Mouse (Mus musculus) brain, embryonic 14.5 days (tissue): ENCODE results near the gene Gm11985. TPM values are rescaled to one million over a fixed set of nuclear protein-coding genes. Genes with fewer than 3 reads are reported as not detected.
A peak's percentile ranks its signal among the peaks of the same experiment; 100 is the strongest.

Source experiments
- DNase-seq: peaks from one replicate; pipeline ENCODE4 v3.0.0-alpha.2; 2011; ENCODE audit warnings: low read depth
- CTCF ChIP-seq: fragments of 200-500 bp; IDR thresholded peaks from 2 replicates; pipeline ENCODE4 v1.5.1; 2012; ENCODE audit warnings: inconsistent platforms, mild to moderate bottlenecking, moderate library complexity, borderline replicate concordance; ENCODE audit not compliant: insufficient read depth, insufficient read length; ENCODE audit errors: extremely low read depth
- POLR2A ChIP-seq: fragments of 200-500 bp; IDR thresholded peaks from 2 replicates; pipeline ENCODE4 v1.6.1; 2012; ENCODE audit warnings: mild to moderate bottlenecking, inconsistent platforms, borderline replicate concordance; ENCODE audit not compliant: poor library complexity, insufficient read depth, insufficient read length, severe bottlenecking; ENCODE audit errors: extremely low read depth
- polyA plus RNA-seq: library from polyadenylated mRNA; depleted of rRNA; stranded (reverse); fragments of >200 nt; gene quantifications from 2 replicates; pipeline ENCODE4 v1.2.3, GENCODE M21; 2012

Gene Gm11985
- polyA plus RNA-seq, 1 experiment = not detected

DNA sequence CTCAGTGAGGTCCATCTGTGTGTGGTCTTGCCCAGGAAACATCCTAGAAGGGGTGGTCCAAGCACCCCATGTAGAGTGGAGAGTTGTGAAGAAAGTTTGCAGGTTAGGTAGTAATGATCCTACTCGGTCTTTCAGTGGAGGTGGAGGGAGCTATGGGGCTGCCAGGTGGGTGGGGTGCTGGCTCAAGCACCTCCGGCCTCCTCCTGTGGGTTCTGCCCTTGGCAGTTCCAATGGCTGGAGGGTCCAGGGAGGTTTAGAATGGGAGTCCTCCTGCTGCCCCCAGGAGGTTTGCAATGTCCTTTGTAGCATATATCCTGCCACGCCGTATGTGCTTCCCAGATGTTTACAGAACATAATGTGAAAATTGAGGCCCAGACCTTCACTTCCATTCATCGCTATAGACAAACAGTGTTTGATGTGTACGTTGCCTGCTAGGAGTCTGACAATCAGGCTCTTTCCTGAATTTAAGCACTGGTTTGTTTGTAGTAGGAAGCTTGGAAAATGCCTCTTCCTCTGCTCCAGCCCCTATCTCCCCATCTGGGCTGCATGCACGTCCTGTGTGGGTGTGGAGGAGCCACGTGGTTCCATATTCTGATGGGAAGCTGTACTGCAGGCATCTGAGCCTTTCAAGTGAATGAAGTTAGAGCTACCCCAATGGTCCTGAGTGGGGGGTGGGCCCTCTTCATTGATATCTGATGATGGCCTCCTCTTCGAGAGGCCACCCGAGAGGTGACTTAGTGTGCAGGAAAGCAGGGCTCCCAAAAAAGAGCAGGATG is 10.3 kb upstream of the Gm11985 start:
- TF ChIP-seq POLR2A (no peak), CTCF (no peak)
- DNase-seq = no peak

DNA sequence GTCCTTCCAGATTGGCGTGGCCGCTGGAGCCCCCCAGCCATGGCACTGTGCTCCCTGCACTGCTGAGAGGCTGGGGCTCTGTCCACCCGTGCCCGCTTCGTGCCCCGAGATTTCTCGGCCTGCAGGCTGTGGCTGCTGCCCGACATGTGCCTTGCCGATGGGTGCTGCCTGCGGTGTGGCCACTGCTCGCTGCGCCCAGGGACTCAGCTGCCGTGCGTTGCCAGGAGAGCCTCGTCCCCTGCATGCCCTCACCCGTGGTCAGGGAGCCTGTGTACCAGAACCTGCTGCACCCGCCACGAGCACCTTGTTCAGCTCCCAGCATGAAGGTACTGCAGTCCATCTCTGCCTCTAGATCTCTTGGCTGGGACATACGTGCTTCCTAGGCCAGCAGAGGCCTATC is 9.6 kb upstream of the Gm11985 start:
- no peak for DNase-seq
- no peak for TF ChIP-seq POLR2A
- TF ChIP-seq CTCF = no peak

DNA sequence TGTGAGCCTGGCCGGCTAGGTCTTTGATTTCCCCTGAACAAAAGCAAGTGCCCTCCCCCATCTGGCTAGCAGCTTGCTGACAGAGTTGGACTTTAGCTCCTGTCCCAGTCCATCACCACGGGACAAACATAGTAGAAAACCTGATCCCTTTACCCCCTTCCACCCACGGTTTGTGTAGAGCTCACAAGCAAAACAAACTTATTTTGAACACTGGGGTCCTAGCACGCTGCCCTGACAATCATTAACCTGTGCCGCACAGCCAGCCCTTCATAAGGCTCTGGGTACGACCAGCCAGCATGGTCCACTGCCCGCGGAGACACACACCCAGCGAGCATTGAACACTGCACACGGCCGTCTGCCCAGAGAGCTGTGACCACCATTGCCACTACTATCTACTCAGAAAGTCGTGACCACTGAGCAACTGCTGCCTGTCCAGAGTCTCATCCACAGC is 9.1 kb upstream of the Gm11985 start, which contains the start of gene Igfbp1:
TSS of gene Igfbp1 (plus strand) at position 292 of the 451 bp plus-strand sequence.
- peak; percentile 31 for DNase-seq
- TF ChIP-seq CTCF = no peak
- no peak for TF ChIP-seq POLR2A

- no peak for DNase-seq
- TF ChIP-seq CTCF = no peak
- TF ChIP-seq POLR2A = no peak
These were observed 6.9 kb upstream of the Gm11985 start for GRCm38 (mm10) chr11:7195312-7195685.

GRCm38 (mm10) chr11:7194432-7195311 is 6.3 kb upstream of the Gm11985 start:
- TF ChIP-seq POLR2A = no peak
- peak; percentile 35; the same call in 1 of the 2 replicates for TF ChIP-seq CTCF
- DNase-seq = no peak

DNA sequence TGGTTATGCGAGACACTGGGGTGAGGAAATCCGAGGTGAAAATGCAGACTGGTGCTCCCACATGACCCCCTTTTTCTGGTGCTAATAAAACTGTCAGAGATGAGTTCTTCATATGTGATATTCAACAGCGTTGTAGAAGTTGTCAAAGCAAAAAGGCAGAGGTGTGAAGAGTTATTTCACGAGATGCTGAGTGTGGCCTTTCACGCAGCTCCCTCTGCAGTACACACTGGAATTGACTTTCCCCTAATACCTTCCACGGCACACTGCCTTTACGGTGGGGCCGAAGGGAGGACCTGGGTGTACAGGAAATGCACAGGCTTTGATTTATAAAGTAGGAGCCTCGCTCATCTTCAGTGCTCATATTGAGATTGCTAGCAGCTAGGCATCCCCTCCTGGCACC is 4.8 kb upstream of the Gm11985 start:
- peak; percentile 28 for DNase-seq
- TF ChIP-seq CTCF = no peak
- no peak for TF ChIP-seq POLR2A

GRCm38 (mm10) chr11:7192710-7193109 is 4.3 kb upstream of the Gm11985 start:
- TF ChIP-seq POLR2A (no peak), CTCF (no peak)
- no peak for DNase-seq

GRCm38 (mm10) chr11:7187472-7187871 is 897 bp downstream of the Gm11985 start:
- no peak for DNase-seq

GRCm38 (mm10) chr11:7184420-7184819 is 3.9 kb downstream of the Gm11985 start:
- no peak for TF ChIP-seq CTCF
- no peak for TF ChIP-seq POLR2A
- DNase-seq = no peak

More at GRCm38 (mm10) chr11:7187472-7187871, 897 bp downstream of the Gm11985 start:
- TF ChIP-seq CTCF (no peak), POLR2A (no peak)

GRCm38 (mm10) chr11:7182409-7183042 is 5.8 kb downstream of the Gm11985 start:
- DNase-seq = peak; percentile 78
- TF ChIP-seq POLR2A = no peak
- peak; percentile 43; the same call in 1 of the 2 replicates for TF ChIP-seq CTCF

DNA sequence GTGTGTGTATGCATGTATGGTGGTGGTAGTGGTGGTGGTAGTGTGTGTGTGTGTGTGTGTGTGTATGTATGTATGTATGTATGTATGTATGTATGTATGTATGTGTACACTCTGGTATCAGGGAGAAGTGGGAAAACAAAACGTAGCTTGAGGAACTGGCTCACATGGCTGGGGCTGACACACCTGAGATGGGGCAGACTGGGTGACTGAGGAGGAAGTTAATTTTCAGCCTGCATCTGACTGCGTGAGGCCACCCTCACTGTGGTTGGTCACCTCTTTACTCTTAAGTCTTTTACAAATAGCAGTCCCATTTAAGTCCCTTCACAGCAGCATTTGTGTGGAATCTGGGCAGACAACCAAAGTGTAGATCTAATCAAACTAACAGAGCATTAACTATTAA is 9.1 kb downstream of the Gm11985 start:
- no peak for TF ChIP-seq CTCF
- TF ChIP-seq POLR2A = no peak
- no peak for DNase-seq

GRCm38 (mm10) chr11:7178724-7179123 is 9.6 kb downstream of the Gm11985 start:
- TF ChIP-seq CTCF (no peak), POLR2A (no peak)
- DNase-seq = no peak

DNA sequence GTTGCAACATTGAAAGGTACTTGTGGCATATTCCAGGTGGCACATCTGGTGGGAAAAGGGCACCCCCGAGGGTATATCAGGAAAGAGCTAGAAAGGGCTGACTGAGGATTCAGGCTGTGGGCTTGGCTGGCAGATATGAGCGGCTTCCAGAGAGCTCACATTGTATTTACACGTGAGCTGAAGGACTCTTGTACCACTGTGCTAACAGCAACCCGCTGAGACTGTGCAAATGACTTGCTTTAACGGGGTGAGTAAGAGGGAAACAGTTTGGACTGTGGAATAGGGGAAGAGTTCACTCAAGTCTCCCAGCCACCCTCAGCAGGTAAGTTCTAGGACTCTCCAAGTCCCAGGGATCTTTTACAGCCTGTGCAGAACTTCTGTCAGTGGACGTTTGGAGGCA is 14.7 kb downstream of the Gm11985 start:
- TF ChIP-seq CTCF = no peak
- no peak for TF ChIP-seq POLR2A
- DNase-seq = no peak

DNA sequence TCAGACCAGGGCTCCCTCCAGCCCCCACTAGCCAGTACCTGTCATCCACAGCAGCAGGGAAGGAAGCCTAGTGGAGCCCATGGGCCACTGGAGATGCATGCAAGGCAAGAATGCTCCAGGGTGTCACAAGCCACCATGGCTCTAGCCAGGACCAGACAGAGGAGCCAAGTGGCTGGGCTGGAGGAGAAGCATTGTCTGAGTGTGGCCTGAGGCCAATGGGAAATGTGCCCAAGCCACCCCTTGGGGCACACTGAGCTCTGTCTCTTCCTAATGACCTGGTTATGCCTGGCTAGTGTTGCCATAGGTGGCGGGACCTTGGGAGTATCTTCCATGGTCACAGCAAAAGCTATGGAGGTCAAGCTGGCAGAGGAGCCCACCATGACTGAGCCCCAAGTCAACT is 18.7 kb downstream of the Gm11985 start:
- DNase-seq = no peak
- TF ChIP-seq POLR2A (no peak), CTCF (no peak)

DNA sequence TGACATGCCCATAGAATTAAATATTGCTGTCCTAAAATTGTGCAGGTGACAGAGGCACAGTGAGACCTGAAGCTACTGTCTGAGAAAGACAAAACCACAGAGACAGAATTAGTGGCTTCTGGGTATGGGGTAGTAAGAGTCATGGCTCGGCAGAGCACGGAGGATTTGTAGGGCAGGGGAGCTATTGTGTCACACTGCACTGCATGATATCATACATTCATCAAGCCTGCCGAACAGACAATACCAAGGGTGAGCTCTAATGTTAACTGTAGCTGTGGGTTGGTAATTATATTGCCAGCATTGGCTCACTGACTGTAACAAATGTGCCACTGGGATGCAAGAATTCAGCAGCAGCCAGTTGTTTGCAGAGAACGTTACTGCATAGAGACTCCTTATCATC is 24.0 kb downstream of the Gm11985 start:
- DNase-seq = peak; percentile 30
- TF ChIP-seq POLR2A (no peak), CTCF (no peak)
